Mouse (Mus musculus): ENCODE data around the gene Fam205c. TPM values are rescaled to one million over a fixed set of nuclear protein-coding genes. Genes with fewer than 3 reads are reported as not detected.

Fam205c gene
- polyA plus RNA-seq, 1 experiment from 2014 or later = 0.18 TPM

Other genes starting within 250 kb of the Fam205c start
- 0.31 TPM in 1 of 2 replicates, not detected in the other for gene Gm2564, start 244.5 kb downstream of the Fam205c start, polyA plus RNA-seq (2015; fragmentation: Nextera tagmentation; extraction: Ambion mirVana)
- gene Ccl27b, start 219.0 kb downstream of the Fam205c start, polyA plus RNA-seq (2015; fragmentation: Nextera tagmentation; extraction: Ambion mirVana) = not detected in 2 replicates
- 0.18 TPM in 1 of 2 replicates, not detected in the other for gene Il11ra2, start 212.3 kb downstream of the Fam205c start, polyA plus RNA-seq (2015; fragmentation: Nextera tagmentation; extraction: Ambion mirVana)
- gene 4930578G10Rik, start 138.7 kb downstream of the Fam205c start, polyA plus RNA-seq (2015; fragmentation: Nextera tagmentation; extraction: Ambion mirVana) = not detected in 2 replicates
- gene Ccl19, start 117.7 kb downstream of the Fam205c start, polyA plus RNA-seq (2015; fragmentation: Nextera tagmentation; extraction: Ambion mirVana) = not detected in 2 replicates
- gene Ccl21a, start 100.2 kb downstream of the Fam205c start, polyA plus RNA-seq (2015; fragmentation: Nextera tagmentation; extraction: Ambion mirVana) = 54.9 and 67.0 TPM in 2 replicates
- not detected in 2 replicates for gene Fam205a1, start 20.3 kb downstream of the Fam205c start, polyA plus RNA-seq (2015; fragmentation: Nextera tagmentation; extraction: Ambion mirVana)
- 0.09 and 0.13 TPM in 2 replicates for gene Gm12394, start 17.5 kb downstream of the Fam205c start, polyA plus RNA-seq (2015; fragmentation: Nextera tagmentation; extraction: Ambion mirVana)
- gene Phf24, start 42.4 kb upstream of the Fam205c start, polyA plus RNA-seq (2015; fragmentation: Nextera tagmentation; extraction: Ambion mirVana) = 0.26 and 0.93 TPM in 2 replicates
- 6.9 and 10.0 TPM in 2 replicates for gene Dnajb5, start 75.6 kb upstream of the Fam205c start, polyA plus RNA-seq (2015; fragmentation: Nextera tagmentation; extraction: Ambion mirVana)
- gene 1700022I11Rik, start 95.4 kb upstream of the Fam205c start, polyA plus RNA-seq (2015; fragmentation: Nextera tagmentation; extraction: Ambion mirVana) = 0.48 and 0.75 TPM in 2 replicates
- gene Vcp, start 126.3 kb upstream of the Fam205c start, polyA plus RNA-seq (2015; fragmentation: Nextera tagmentation; extraction: Ambion mirVana) = 547 and 571 TPM in 2 replicates
- 15.2 and 17.2 TPM in 2 replicates for gene Fancg, start 136.3 kb upstream of the Fam205c start, polyA plus RNA-seq (2015; fragmentation: Nextera tagmentation; extraction: Ambion mirVana)
- 23.5 and 27.6 TPM in 2 replicates for gene Pigo, start 151.6 kb upstream of the Fam205c start, polyA plus RNA-seq (2015; fragmentation: Nextera tagmentation; extraction: Ambion mirVana)
- gene Stoml2, start 157.5 kb upstream of the Fam205c start, polyA plus RNA-seq (2015; fragmentation: Nextera tagmentation; extraction: Ambion mirVana) = 346 and 352 TPM in 2 replicates
- 10.8 and 11.8 TPM in 2 replicates for gene Fam214b, start 172.0 kb upstream of the Fam205c start, polyA plus RNA-seq (2015; fragmentation: Nextera tagmentation; extraction: Ambion mirVana)
- gene Unc13b, start 184.7 kb upstream of the Fam205c start, polyA plus RNA-seq (2015; fragmentation: Nextera tagmentation; extraction: Ambion mirVana) = 7.2 and 8.3 TPM in 2 replicates

Measured in kidney, embryonic 15.5 days (tissue).